Mouse (Mus musculus): ENCODE data around the gene Maip1. TPM values are rescaled to one million over a fixed set of nuclear protein-coding genes. Genes with fewer than 3 reads are reported as not detected.

Gene Maip1
- 19.4 and 21.1 TPM in 2 replicates for polyA plus RNA-seq (2014; fragmentation: Nextera tagmentation; extraction: Ambion mirVana)

- DNase-seq (ENCODE audit: low spot score) (peak; percentile 79), ATAC-seq (replicated peaks; ENCODE audit: insufficient number of reproducible peaks, low FRiP score, low TSS enrichment, low read depth) (peak; percentile 94)
- Histone ChIP-seq H3K9me3 (replicated peaks; ENCODE audit: control insufficient read depth, low read length) (no peaks in the 10 kb centered on the region), H3K27me3 (ENCODE audit: control insufficient read depth, insufficient read depth, low read length) (no peaks in the 10 kb centered on the region), H3K9ac (replicated peaks; ENCODE audit: low read length) (peak within 1 kb of the TSS; percentile 94), H3K27ac (replicated peaks; ENCODE audit: low read depth, low read length) (peak within 1 kb of the TSS; percentile 92), H3K4me1 (ENCODE audit: control insufficient read depth, insufficient read depth, low read length) (no peaks in the 10 kb centered on the region), H3K36me3 (replicated peaks; ENCODE audit: control insufficient read depth, insufficient read depth, low read depth, low read length) (no peaks in the 10 kb centered on the region), H3K4me2 (ENCODE audit: low read depth, low read length) (peak within 1 kb of the TSS; percentile 76), H3K4me3 (ENCODE audit: low read depth, low read length) (peak within 1 kb of the TSS; percentile 80)
- 0% methylated on average over 72 of the region's 72 CpGs for WGBS
These were observed at the start of gene Maip1, which contains the start of gene Tyw5 for GRCm38 (mm10) chr1:57406187-57407151. Maip1 (plus strand) TSS chr1:57406328. Tyw5 (minus strand) TSS chr1:57407101.

- no peaks in the 10 kb centered on the region for H3K4me1 ChIP-seq (ENCODE audit: control insufficient read depth, insufficient read depth, low read length)
- no peak overlapping the region for H3K27ac ChIP-seq (replicated peaks; ENCODE audit: low read depth, low read length)
- H3K4me3 ChIP-seq (ENCODE audit: low read depth, low read length): no peak overlapping the region
- no peaks in the 10 kb centered on the region for H3K36me3 ChIP-seq (replicated peaks; ENCODE audit: control insufficient read depth, insufficient read depth, low read depth, low read length)
- H3K9me3 ChIP-seq (replicated peaks; ENCODE audit: control insufficient read depth, low read length): no peaks in the 10 kb centered on the region
- peak; percentile 48 for DNase-seq (ENCODE audit: low spot score)
- H3K4me2 ChIP-seq (ENCODE audit: low read depth, low read length): no peak overlapping the region
- no peaks in the 10 kb centered on the region for H3K27me3 ChIP-seq (ENCODE audit: control insufficient read depth, insufficient read depth, low read length)
- no peak for ATAC-seq (replicated peaks; ENCODE audit: insufficient number of reproducible peaks, low FRiP score, low TSS enrichment, low read depth)
- no peak overlapping the region for H3K9ac ChIP-seq (replicated peaks; ENCODE audit: low read length)
- 48% methylated on average over 5 of the region's 5 CpGs for WGBS
These were observed 47.6 kb upstream of the Maip1 start for GRCm38 (mm10) chr1:57358546-57358945.

DNA sequence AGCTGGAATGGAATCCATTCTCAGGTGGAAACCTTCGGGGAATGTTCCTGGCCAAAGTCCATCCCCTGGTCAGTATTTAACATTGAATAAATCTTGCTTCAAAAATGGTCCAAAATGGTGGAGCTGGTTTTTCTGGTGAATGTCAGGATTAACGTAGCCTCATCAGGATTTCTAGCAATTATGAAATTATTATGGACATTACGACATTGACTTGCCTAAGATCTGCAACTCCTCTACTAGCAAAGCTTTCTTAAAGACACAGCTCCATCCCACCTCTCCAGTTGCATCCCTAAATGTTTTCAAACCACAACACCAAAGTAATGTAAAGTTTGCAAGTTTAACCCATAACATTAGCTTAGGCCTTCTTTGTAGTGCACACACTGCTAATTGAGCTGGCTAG, 38.7 kb upstream of the Maip1 start:
- WGBS: 86% methylated on average over 3 of the region's 3 CpGs
- no peak overlapping the region for H3K9ac ChIP-seq (replicated peaks; ENCODE audit: low read length)
- no peak overlapping the region for H3K27ac ChIP-seq (replicated peaks; ENCODE audit: low read depth, low read length)
- no peaks in the 10 kb centered on the region for H3K4me1 ChIP-seq (ENCODE audit: control insufficient read depth, insufficient read depth, low read length)
- no peak overlapping the region for H3K4me2 ChIP-seq (ENCODE audit: low read depth, low read length)
- ATAC-seq (replicated peaks; ENCODE audit: insufficient number of reproducible peaks, low FRiP score, low TSS enrichment, low read depth): no peak
- no peak for DNase-seq (ENCODE audit: low spot score)
- no peaks in the 10 kb centered on the region for H3K36me3 ChIP-seq (replicated peaks; ENCODE audit: control insufficient read depth, insufficient read depth, low read depth, low read length)
- H3K4me3 ChIP-seq (ENCODE audit: low read depth, low read length): no peak overlapping the region
- H3K9me3 ChIP-seq (replicated peaks; ENCODE audit: control insufficient read depth, low read length): no peaks in the 10 kb centered on the region
- H3K27me3 ChIP-seq (ENCODE audit: control insufficient read depth, insufficient read depth, low read length): no peaks in the 10 kb centered on the region

DNA sequence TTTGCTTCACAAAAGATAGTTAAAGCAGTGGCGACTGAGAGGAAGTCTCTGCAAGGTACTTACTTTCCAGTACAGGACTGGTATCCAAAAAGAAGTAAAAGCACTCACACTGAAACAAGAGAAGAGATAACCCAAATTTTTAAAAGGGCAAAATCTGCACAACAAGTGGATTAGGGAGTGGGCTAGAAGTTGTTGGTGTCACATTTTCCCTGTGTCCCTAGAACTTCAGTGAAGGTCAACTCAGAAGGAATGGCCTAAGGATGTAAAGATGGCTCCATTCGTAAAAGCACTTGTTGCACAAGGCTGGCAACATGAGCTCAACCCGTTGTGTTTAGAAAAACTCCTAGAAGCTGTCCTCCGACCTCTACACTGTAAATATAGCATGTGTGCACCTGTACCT, 37.0 kb upstream of the Maip1 start:
- no peak for ATAC-seq (replicated peaks; ENCODE audit: insufficient number of reproducible peaks, low FRiP score, low TSS enrichment, low read depth)
- Histone ChIP-seq H3K9me3 (replicated peaks; ENCODE audit: control insufficient read depth, low read length) (no peaks in the 10 kb centered on the region), H3K27me3 (ENCODE audit: control insufficient read depth, insufficient read depth, low read length) (no peaks in the 10 kb centered on the region)

DNA sequence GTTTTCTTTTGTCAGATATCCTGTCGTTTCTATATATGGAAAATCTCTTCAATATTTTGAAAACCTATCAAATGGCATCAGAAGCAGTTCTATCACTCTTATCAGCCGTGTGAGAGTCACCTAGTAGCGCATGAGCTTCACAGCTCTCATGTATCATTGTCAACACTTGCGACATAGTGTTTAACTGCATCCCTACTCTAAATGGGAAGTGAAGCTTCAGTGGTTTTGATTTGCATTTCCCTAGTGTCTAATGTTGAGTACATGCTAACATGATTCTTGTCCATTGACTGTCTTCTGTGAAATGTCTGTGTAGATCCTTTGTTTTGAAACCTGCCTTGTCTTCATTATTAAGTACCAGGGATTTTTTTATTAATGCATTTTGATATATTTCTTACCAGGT, 35.7 kb upstream of the Maip1 start:
- no peak overlapping the region for H3K27ac ChIP-seq (replicated peaks; ENCODE audit: low read depth, low read length)
- no peaks in the 10 kb centered on the region for H3K9me3 ChIP-seq (replicated peaks; ENCODE audit: control insufficient read depth, low read length)
- DNase-seq (ENCODE audit: low spot score) (no peak), ATAC-seq (replicated peaks; ENCODE audit: insufficient number of reproducible peaks, low FRiP score, low TSS enrichment, low read depth) (no peak)
- H3K4me3 ChIP-seq (ENCODE audit: low read depth, low read length): no peak overlapping the region
- no peak overlapping the region for H3K4me2 ChIP-seq (ENCODE audit: low read depth, low read length)
- no peaks in the 10 kb centered on the region for H3K36me3 ChIP-seq (replicated peaks; ENCODE audit: control insufficient read depth, insufficient read depth, low read depth, low read length)
- no peaks in the 10 kb centered on the region for H3K27me3 ChIP-seq (ENCODE audit: control insufficient read depth, insufficient read depth, low read length)
- H3K4me1 ChIP-seq (ENCODE audit: control insufficient read depth, insufficient read depth, low read length): no peaks in the 10 kb centered on the region
- H3K9ac ChIP-seq (replicated peaks; ENCODE audit: low read length): no peak overlapping the region
- WGBS: 90% methylated on average over 4 of the region's 4 CpGs

More for the DNA sequence above, 37.0 kb upstream of the Maip1 start:
- WGBS: 83% methylated on average over 4 of the region's 4 CpGs
- no peak overlapping the region for H3K27ac ChIP-seq (replicated peaks; ENCODE audit: low read depth, low read length)
- H3K4me3 ChIP-seq (ENCODE audit: low read depth, low read length): no peak overlapping the region
- no peak for DNase-seq (ENCODE audit: low spot score)
- H3K36me3 ChIP-seq (replicated peaks; ENCODE audit: control insufficient read depth, insufficient read depth, low read depth, low read length): no peaks in the 10 kb centered on the region
- H3K4me1 ChIP-seq (ENCODE audit: control insufficient read depth, insufficient read depth, low read length): no peaks in the 10 kb centered on the region
- no peak overlapping the region for H3K9ac ChIP-seq (replicated peaks; ENCODE audit: low read length)
- H3K4me2 ChIP-seq (ENCODE audit: low read depth, low read length): no peak overlapping the region

- DNase-seq (ENCODE audit: low spot score) (no peak), ATAC-seq (replicated peaks; ENCODE audit: insufficient number of reproducible peaks, low FRiP score, low TSS enrichment, low read depth) (no peak)
- H3K27ac ChIP-seq (replicated peaks; ENCODE audit: low read depth, low read length): no peak overlapping the region
- no peak overlapping the region for H3K9ac ChIP-seq (replicated peaks; ENCODE audit: low read length)
- H3K4me1 ChIP-seq (ENCODE audit: control insufficient read depth, insufficient read depth, low read length): no peaks in the 10 kb centered on the region
- WGBS: 95% methylated on average over 2 of the region's 2 CpGs
- no peaks in the 10 kb centered on the region for H3K36me3 ChIP-seq (replicated peaks; ENCODE audit: control insufficient read depth, insufficient read depth, low read depth, low read length)
- H3K9me3 ChIP-seq (replicated peaks; ENCODE audit: control insufficient read depth, low read length): no peaks in the 10 kb centered on the region
- H3K4me2 ChIP-seq (ENCODE audit: low read depth, low read length): no peak overlapping the region
- no peak overlapping the region for H3K4me3 ChIP-seq (ENCODE audit: low read depth, low read length)
- H3K27me3 ChIP-seq (ENCODE audit: control insufficient read depth, insufficient read depth, low read length): no peaks in the 10 kb centered on the region
These were observed 30.9 kb upstream of the Maip1 start for GRCm38 (mm10) chr1:57375276-57375675.

- H3K9ac ChIP-seq (replicated peaks; ENCODE audit: low read length): peak overlapping the region; percentile 13; the same call in 1 of the 2 replicates
These were observed 29.3 kb upstream of the Maip1 start for GRCm38 (mm10) chr1:57376806-57377205.

More at GRCm38 (mm10) chr1:57376806-57377205, 29.3 kb upstream of the Maip1 start:
- Histone ChIP-seq H3K9me3 (replicated peaks; ENCODE audit: control insufficient read depth, low read length) (no peaks in the 10 kb centered on the region), H3K36me3 (replicated peaks; ENCODE audit: control insufficient read depth, insufficient read depth, low read depth, low read length) (no peaks in the 10 kb centered on the region), H3K4me1 (ENCODE audit: control insufficient read depth, insufficient read depth, low read length) (no peaks in the 10 kb centered on the region), H3K4me3 (ENCODE audit: low read depth, low read length) (peak overlapping the region; percentile 79), H3K27ac (replicated peaks; ENCODE audit: low read depth, low read length) (no peak overlapping the region), H3K4me2 (ENCODE audit: low read depth, low read length) (peak overlapping the region; percentile 32), H3K27me3 (ENCODE audit: control insufficient read depth, insufficient read depth, low read length) (no peaks in the 10 kb centered on the region)
- DNase-seq (ENCODE audit: low spot score): no peak
- no peak for ATAC-seq (replicated peaks; ENCODE audit: insufficient number of reproducible peaks, low FRiP score, low TSS enrichment, low read depth)
- WGBS: 72% methylated on average over 6 of the region's 6 CpGs
